Mouse (Mus musculus) forebrain, embryonic 15.5 days (tissue): ENCODE measurements around the gene Zfp454. TPM values are rescaled to one million over a fixed set of nuclear protein-coding genes. Genes with fewer than 3 reads are reported as not detected.
A peak's percentile ranks its signal among the peaks of the same experiment; 100 is the strongest.

Source experiments
- ATAC-seq: fragments of 200-750 bp; cut with Nextera tagmentation; replicated peaks from 2 replicates; pipeline ENCODE4 v1.8.0; 2017; ENCODE audit warnings: mild to moderate bottlenecking, moderate TSS enrichment, moderate library complexity
- H3K27ac ChIP-seq: fragments of 300-500 bp; sonication (generic); replicated peaks from 2 replicates; pipeline ENCODE4 v1.5.1; 2015; ENCODE audit warnings: mild to moderate bottlenecking, inconsistent platforms
- H3K27me3 ChIP-seq: fragments of 300-500 bp; sonication (generic); 2 replicates; pipeline ENCODE4 v1.6.1; 2015; ENCODE audit warnings: inconsistent platforms
- H3K36me3 ChIP-seq: fragments of 300-500 bp; sonication (generic); 2 replicates; pipeline ENCODE4 v1.6.1; 2015; ENCODE audit warnings: mild to moderate bottlenecking, inconsistent platforms
- H3K4me1 ChIP-seq: fragments of 300-500 bp; sonication (generic); 2 replicates; pipeline ENCODE4 v1.6.1; 2015; ENCODE audit warnings: inconsistent platforms
- H3K4me2 ChIP-seq: fragments of 300-500 bp; sonication (generic); replicated peaks from 2 replicates; pipeline ENCODE4 v1.6.1; 2015; ENCODE audit warnings: mild to moderate bottlenecking, inconsistent platforms
- H3K4me3 ChIP-seq: fragments of 300-500 bp; sonication (generic); 2 replicates; pipeline ENCODE4 v1.5.1; 2015; ENCODE audit warnings: mild to moderate bottlenecking, inconsistent platforms
- H3K9ac ChIP-seq: fragments of 300-500 bp; sonication (generic); replicated peaks from 2 replicates; pipeline ENCODE4 v1.6.1; 2015; ENCODE audit warnings: mild to moderate bottlenecking, inconsistent platforms
- H3K9me3 ChIP-seq: fragments of 300-500 bp; sonication (generic); 2 replicates; pipeline ENCODE4 v1.6.1; 2016; ENCODE audit warnings: inconsistent platforms
- WGBS: fragments of 180-500 bp; shearing (Covaris S2); methylation state at CpG from one replicate; pipeline ENCODE4 v1.1.7; 2015; ENCODE audit warnings: mixed read lengths; 5-methylcytosine and 5-hydroxymethylcytosine counted together
- polyA plus RNA-seq: library from polyadenylated mRNA; unstranded; fragments of >200 nt; fragmentation: Nextera tagmentation; extraction: Ambion mirVana; gene quantifications from 2 replicates; pipeline ENCODE4 v1.2.1, GENCODE M21; 2015

Gene Zfp454
- polyA plus RNA-seq, 1 experiment from 2014 or later = 15.5 TPM

DNA sequence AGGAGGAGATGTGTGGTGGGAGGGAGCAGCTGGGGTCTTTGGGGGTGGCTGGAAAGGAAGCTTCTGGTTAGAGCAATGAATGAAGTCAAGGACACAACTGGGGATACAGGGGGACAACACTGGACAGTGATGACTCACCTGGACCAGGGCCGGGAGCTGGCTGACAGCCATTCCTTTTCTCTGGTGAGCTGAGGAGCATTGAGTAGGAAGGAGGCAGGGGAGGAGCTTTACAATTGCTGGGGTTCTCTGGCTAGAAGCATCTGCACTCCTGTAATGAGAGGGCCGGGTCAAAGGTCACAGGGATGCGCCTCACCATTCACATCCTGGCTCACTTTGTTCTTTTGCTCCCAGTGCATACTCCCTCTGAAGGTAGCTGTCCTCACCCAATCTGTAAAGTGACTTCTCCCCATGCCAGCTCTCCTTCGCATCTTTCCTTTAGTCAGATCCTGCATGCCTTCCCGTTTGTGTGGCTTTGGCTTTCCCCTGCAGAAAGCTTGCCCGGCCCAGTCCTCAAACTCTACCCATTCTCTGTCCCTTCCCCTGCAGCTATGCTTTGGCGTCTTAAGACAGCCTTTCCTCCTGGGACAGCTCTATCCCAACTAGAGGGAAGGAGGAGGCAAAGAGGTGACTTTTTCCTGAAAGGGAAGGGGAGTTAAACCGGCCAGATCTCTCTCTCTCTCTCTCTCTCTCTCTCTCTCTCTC, 1.1 kb downstream of the Zfp454 start:
- ATAC-seq = no peak

DNA sequence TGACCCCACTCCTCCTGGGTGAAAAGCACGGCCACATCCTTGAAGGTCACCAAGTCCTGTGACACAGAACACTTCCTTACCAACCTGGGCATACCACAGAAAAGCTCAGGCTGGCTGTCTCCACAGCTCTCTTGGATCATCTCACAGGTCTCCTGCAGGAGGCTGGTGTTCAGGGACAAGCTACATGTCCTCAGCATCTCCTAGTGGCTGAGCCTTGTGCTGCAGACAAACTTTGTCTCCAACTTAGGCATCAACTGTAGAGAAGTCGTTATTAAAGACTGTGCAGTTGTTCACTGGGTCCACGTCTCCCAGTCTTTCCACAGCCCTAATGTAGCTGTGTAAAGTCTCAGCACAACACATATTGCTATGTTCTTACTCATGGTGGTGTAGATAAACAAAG, 3.7 kb downstream of the Zfp454 start:
- ATAC-seq = no peak
- Histone ChIP-seq H3K27me3 (no peaks in the 10 kb centered on the region), H3K9ac (no peak overlapping the region), H3K9me3 (no peaks in the 10 kb centered on the region), H3K4me1 (peaks cover 11% of the 10 kb centered on the region), H3K4me2 (no peak overlapping the region), H3K36me3 (peaks cover 41% of the 10 kb centered on the region), H3K4me3 (no peak overlapping the region), H3K27ac (no peak overlapping the region)
- WGBS = 90% methylated on average over 3 of the region's 3 CpGs

More for the DNA sequence above, 1.1 kb downstream of the Zfp454 start:
- no peaks in the 10 kb centered on the region for H3K27me3 ChIP-seq
- H3K4me1 ChIP-seq = peaks cover 11% of the 10 kb centered on the region
- WGBS = 35% methylated on average over 8 of the region's 8 CpGs
- peak overlapping the region; percentile 47 for H3K4me3 ChIP-seq
- H3K36me3 ChIP-seq = peaks cover 19% of the 10 kb centered on the region
- peak overlapping the region; percentile 67 for H3K4me2 ChIP-seq
- H3K27ac ChIP-seq = no peak overlapping the region
- H3K9ac ChIP-seq = peak overlapping the region; percentile 56
- no peaks in the 10 kb centered on the region for H3K9me3 ChIP-seq

DNA sequence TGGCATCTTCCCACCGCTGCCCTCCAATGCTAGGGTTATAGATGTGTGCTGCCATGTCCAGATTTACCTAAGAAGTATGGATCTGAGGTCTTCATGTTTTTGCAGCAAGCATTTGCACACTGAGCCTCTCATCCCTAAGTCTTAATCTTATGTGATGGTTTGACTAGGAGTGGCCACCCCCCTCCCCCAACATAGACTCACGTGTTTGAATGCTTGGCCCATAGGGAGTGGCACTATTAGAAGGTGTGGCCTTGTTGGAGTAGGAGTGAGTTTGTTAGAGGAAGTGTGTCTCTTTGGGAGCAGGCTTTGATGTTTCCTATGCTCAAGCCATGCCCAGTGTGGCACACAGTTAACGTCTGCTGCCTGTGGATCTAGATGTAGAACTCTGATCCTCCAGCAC, 8.8 kb downstream of the Zfp454 start:
- Histone ChIP-seq H3K27ac (no peak overlapping the region), H3K27me3 (no peaks in the 10 kb centered on the region), H3K9ac (no peak overlapping the region), H3K4me3 (no peak overlapping the region), H3K4me2 (no peak overlapping the region), H3K9me3 (0 out of 2 replicates have a peak, but pooled peaks cover 4% of the 10 kb centered on the region), H3K36me3 (peaks cover 82% of the 10 kb centered on the region), H3K4me1 (no peaks in the 10 kb centered on the region)
- WGBS = 95% methylated on average over 3 of the region's 3 CpGs
- no peak for ATAC-seq

DNA sequence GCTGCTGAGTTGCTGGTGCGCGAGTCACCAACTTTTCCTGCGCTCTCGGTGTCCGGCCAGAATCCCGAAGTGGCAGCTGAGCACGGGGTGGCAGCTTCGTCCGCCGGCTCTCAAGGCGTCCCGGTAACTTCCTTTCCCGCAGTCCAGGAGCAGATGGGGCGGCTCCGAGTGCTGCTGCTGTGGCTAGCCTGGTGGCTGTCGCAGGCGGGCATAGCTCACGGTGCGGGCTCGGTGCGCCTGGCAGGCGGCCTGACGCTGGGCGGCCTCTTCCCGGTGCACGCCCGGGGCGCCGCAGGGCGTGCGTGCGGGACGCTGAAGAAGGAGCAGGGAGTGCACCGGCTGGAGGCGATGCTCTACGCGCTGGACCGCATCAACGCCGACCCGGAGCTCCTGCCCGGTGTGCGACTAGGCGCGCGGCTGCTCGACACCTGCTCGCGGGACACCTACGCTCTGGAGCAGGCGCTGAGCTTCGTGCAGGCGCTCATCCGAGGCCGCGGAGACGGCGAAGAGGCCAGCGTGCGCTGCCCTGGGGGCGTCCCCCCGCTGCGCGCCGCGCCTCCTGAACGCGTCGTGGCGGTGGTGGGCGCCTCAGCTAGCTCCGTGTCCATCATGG, 36.4 kb downstream of the Zfp454 start:
- Histone ChIP-seq H3K4me1 (peaks cover 13% of the 10 kb centered on the region), H3K27ac (no peak overlapping the region), H3K36me3 (no peaks in the 10 kb centered on the region), H3K27me3 (peaks cover 49% of the 10 kb centered on the region), H3K4me2 (peak overlapping the region; percentile 88), H3K9ac (peak overlapping the region; percentile 41), H3K9me3 (no peaks in the 10 kb centered on the region), H3K4me3 (peak overlapping the region; percentile 41)
- ATAC-seq = peak; percentile 19; the same call in 1 of the 2 replicates
- under 1% methylated on average over 72 of the region's 72 CpGs for WGBS

DNA sequence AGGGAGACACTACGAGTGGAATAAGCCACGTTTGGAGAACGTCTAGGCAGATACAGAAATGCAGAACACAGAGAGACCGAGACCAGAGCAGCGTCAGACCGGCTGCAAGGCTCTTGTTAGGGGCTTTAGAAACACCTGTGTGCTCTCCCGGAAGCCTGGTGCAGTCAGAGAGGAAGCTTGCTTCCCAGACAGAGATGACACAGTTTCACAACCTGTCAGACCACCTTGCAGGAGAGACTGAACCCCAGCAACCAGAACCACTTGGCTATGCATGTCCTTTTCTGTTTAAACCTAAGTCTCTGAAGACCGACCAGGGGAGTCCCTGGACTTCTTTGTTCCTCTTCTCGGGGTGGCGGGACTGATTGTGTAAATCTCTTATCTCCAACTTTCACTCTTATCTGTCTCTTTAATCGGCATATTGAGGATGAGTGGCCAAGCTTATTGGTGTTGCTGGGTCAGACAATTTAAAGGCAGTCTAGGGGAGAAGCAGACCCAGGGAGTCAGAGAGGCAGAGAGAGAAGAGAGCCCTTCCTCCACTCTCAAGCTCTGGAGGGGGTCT, 37.2 kb downstream of the Zfp454 start, which contains the start of gene Grm6:
Grm6 (plus strand) TSS at position 509 of the 559 bp plus-strand sequence.
- ATAC-seq = no peak
- H3K27me3 ChIP-seq = peaks cover 49% of the 10 kb centered on the region
- no peaks in the 10 kb centered on the region for H3K9me3 ChIP-seq
- no peaks in the 10 kb centered on the region for H3K36me3 ChIP-seq
- H3K4me3 ChIP-seq = peak within 1 kb of the TSS; percentile 41
- H3K4me1 ChIP-seq = peaks cover 13% of the 10 kb centered on the region
- peak within 1 kb of the TSS; percentile 88 for H3K4me2 ChIP-seq
- WGBS = under 1% methylated on average over 11 of the region's 11 CpGs
- no peak within 1 kb of the TSS for H3K27ac ChIP-seq
- peak within 1 kb of the TSS; percentile 41 for H3K9ac ChIP-seq

DNA sequence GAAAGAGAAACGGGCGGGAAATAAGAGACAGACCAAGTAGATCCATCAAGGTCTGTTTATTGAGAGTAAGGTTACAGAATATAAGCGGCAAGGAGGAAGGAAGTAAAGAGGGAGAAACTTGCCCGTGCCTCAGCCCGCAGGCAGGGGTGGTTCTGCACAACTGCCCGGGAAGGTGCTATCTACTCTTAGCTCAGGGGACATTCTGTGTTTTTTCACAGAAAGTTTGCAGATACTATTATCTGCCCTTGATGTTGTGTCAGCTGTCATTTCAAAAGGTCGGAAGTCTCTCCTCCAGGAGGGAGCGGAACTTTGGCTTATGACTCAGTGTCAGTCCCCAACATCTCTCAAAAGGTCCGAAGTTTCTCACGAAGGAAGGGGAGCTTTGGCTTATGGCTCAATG, 38.1 kb downstream of the Zfp454 start:
- peaks cover 49% of the 10 kb centered on the region for H3K27me3 ChIP-seq
- H3K9me3 ChIP-seq = no peaks in the 10 kb centered on the region

DNA sequence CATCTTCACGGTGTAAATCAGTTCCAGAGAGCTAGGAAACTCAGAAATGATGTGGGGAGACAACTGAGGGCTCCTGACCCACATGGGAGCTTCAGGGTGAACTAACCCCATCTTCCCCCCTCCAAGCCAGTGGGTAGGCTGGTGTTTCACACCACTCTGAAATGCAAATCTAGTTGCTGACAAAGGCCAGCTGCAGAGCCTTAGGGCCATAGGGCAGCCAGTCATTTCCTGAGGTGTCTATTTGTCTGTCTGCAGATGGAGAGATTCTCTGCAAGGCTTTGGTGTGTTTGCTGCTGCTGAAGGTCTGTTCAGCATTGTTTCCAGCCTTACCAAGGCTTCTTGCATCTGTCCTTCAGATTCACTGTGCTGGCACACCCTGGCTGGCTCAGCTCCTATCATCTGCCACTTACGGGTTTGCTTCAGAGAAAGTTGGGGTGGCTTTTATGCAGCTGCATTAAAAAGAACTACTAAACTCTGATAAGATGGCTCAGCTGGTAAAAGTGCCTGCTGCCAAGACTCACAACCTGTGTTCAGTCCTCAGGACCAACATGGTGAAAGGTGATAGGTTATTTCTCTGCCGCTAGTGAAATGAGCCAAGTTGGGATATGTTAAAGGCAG, 38.8 kb downstream of the Zfp454 start:
- H3K27me3 ChIP-seq = peaks cover 49% of the 10 kb centered on the region

More for the DNA sequence above, 38.1 kb downstream of the Zfp454 start:
- H3K27ac ChIP-seq = no peak overlapping the region
- H3K4me2 ChIP-seq = no peak overlapping the region
- H3K36me3 ChIP-seq = no peaks in the 10 kb centered on the region
- H3K4me1 ChIP-seq = peaks cover 13% of the 10 kb centered on the region
- no peak overlapping the region for H3K9ac ChIP-seq
- WGBS = 8% methylated on average over 10 of the region's 10 CpGs
- no peak for ATAC-seq
- no peak overlapping the region for H3K4me3 ChIP-seq

DNA sequence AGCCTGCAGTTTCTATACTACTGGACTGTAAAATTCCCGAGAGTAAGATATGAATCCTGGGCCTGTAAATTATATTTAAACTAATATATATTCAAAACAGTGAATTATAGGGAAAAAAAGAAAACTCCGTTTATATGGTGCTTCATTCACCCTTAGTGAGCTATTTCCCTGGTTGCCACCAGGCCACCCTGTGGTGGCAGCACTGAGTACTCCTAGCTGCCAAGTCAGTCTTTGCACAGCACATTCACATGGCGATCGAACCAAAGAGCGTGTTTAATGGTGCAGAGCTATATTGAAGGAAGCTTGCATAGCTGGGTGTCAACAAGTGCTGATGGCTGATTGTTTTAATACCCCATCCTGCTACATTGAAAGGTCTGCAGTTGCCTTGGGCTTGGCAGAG, 40.4 kb downstream of the Zfp454 start:
- H3K27me3 ChIP-seq = peaks cover 36% of the 10 kb centered on the region
- H3K4me1 ChIP-seq = peaks cover 13% of the 10 kb centered on the region
- no peak for ATAC-seq
- no peak overlapping the region for H3K4me3 ChIP-seq
- no peaks in the 10 kb centered on the region for H3K36me3 ChIP-seq
- 67% methylated on average over 5 of the region's 5 CpGs for WGBS
- no peak overlapping the region for H3K27ac ChIP-seq
- no peak overlapping the region for H3K4me2 ChIP-seq
- no peak overlapping the region for H3K9ac ChIP-seq
- H3K9me3 ChIP-seq = no peaks in the 10 kb centered on the region

More for the DNA sequence above, 38.8 kb downstream of the Zfp454 start:
- Histone ChIP-seq H3K9me3 (no peaks in the 10 kb centered on the region), H3K4me1 (peaks cover 13% of the 10 kb centered on the region), H3K9ac (no peak overlapping the region), H3K4me2 (no peak overlapping the region), H3K4me3 (no peak overlapping the region), H3K27ac (no peak overlapping the region), H3K36me3 (no peaks in the 10 kb centered on the region)
- WGBS = 53% methylated on average over 3 of the region's 3 CpGs
- no peak for ATAC-seq

DNA sequence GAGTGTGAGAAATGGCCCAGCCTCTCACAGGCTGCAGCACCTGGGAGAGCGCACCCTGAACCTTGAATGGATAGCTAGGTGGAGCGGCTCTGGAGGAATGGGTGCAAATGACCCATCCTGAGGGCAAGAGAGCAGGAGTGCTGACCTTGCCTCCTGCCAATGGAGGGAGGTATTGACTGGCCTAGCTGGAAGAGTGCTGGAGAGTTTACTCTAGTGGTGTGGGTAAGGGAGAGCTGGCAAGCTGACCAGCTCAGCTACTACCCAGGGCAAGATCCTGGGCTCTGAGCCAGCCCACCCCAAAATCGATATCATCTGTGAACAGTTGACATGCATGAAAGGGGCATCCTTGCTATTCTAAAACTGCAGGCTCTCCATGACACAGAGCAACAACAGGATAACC, 41.5 kb downstream of the Zfp454 start:
- Histone ChIP-seq H3K9ac (no peak overlapping the region), H3K4me2 (no peak overlapping the region), H3K4me3 (no peak overlapping the region), H3K9me3 (no peaks in the 10 kb centered on the region), H3K27me3 (peaks cover 25% of the 10 kb centered on the region), H3K4me1 (peaks cover 10% of the 10 kb centered on the region), H3K36me3 (no peaks in the 10 kb centered on the region), H3K27ac (no peak overlapping the region)
- 92% methylated on average over 3 of the region's 3 CpGs for WGBS
- ATAC-seq = no peak

DNA sequence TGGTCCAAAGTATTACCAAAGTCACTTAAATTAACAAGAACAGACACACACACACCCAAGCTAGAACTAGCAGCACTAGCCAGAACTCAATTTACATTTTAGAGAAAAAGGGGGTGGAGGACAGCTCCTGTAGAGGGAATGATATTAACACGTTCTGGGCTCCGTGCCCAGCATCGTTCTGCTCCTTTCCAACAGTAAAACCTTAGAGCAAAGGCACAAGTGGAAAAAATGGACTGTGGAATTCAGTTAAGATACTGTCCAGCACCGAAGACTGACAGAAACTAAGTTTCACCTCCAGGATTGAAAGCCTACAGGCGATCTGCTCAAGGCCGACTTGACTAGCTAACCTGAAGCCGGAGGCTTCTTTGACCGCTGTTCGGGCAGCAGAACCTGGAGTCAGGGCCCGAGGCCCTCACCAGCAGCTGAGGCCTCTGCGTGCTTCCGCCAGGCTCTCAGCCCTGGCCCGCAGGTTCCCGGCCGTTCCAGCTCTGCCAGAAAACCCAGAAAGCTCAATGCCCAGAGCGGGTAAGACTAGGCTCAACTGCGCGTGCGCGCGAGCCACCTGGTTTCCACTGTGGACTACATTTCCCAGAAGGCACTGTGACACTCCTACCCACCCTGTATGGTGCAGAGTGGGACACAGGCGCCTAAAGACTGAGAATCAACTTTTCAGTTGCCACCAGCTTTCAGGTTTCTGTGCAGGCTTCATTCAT, 46.3 kb downstream of the Zfp454 start, which contains the start of gene Zfp879:
Zfp879 (minus strand) TSS at position 530 of the 713 bp plus-strand sequence.
- Histone ChIP-seq H3K9me3 (no peaks in the 10 kb centered on the region), H3K36me3 (no peaks in the 10 kb centered on the region), H3K9ac (peak within 1 kb of the TSS; percentile 64), H3K27me3 (no peaks in the 10 kb centered on the region), H3K27ac (peak within 1 kb of the TSS; percentile 80), H3K4me3 (peak within 1 kb of the TSS; percentile 49), H3K4me2 (peak within 1 kb of the TSS; percentile 61), H3K4me1 (peaks cover 15% of the 10 kb centered on the region)
- 18% methylated on average over 22 of the region's 22 CpGs for WGBS
- ATAC-seq = peak; percentile 99

DNA sequence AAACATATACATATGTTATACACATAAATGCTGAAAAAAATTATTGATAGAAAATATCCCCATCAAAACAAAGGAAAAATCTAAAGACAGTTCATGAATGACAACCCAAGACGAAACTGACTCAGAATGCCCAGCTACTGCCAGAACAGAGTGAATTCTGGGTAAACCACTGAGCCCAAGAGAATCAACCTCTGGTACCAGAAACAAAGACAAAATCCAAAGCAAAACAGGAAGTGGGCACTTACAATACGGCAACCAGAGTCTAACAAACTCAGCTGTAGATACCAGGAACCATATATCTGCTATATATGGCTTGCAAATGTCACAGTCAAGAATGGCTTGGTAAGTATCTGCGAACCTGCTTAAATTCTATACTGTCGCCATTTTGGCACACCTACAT, 51.7 kb downstream of the Zfp454 start:
- no peak overlapping the region for H3K4me2 ChIP-seq
- H3K9me3 ChIP-seq = peaks cover 3% of the 10 kb centered on the region; the same call in 1 of the 2 replicates
- 92% methylated on average over 4 of the region's 4 CpGs for WGBS
- no peak overlapping the region for H3K4me3 ChIP-seq
- ATAC-seq = no peak
- H3K27ac ChIP-seq = no peak overlapping the region
- no peaks in the 10 kb centered on the region for H3K27me3 ChIP-seq
- peaks cover 8% of the 10 kb centered on the region for H3K4me1 ChIP-seq
- H3K36me3 ChIP-seq = peaks cover 13% of the 10 kb centered on the region
- H3K9ac ChIP-seq = no peak overlapping the region
